Mouse (Mus musculus): Measurements from ENCODE around the gene Optc.

GRCm38 (mm10) chr1:133918088-133918470, 10.3 kb upstream of the Optc start:
- TF ChIP-seq CTCF (conservative IDR thresholded peaks at IDR 0.05; ENCODE audit: low read length), result no peak
- no peak for TF ChIP-seq NANOG (IDR thresholded peaks at IDR 0.05; ENCODE audit: borderline replicate concordance, low read length)
- TF ChIP-seq POU5F1 (IDR thresholded peaks at IDR 0.05; ENCODE audit: borderline replicate concordance, low read length), result no peak
